Mouse (Mus musculus) hindbrain, embryonic 11.5 days (tissue): ENCODE measurements around the gene Pten. TPM values are rescaled to one million over a fixed set of nuclear protein-coding genes. Genes with fewer than 3 reads are reported as not detected.

ENCODE experiments used
- ATAC-seq: fragments of 200-750 bp; cut with Nextera tagmentation; 2 replicates; pipeline ENCODE4 v1.8.0; 2017; ENCODE audit warnings: mild to moderate bottlenecking, moderate TSS enrichment, moderate library complexity; ENCODE audit not compliant: low FRiP score
- DNase-seq: peaks from one replicate; pipeline ENCODE4 v3.0.0-alpha.2; 2015; ENCODE audit warnings: low spot score
- H3K27ac ChIP-seq: fragments of 300-500 bp; sonication (generic); 2 replicates; pipeline ENCODE4 v1.5.1; 2014; ENCODE audit warnings: mild to moderate bottlenecking, low read depth, low read length
- H3K27me3 ChIP-seq: fragments of 300-500 bp; sonication (generic); 2 replicates; pipeline ENCODE4 v1.6.1; 2014; ENCODE audit warnings: mild to moderate bottlenecking, low read length, moderate library complexity, mixed read lengths; ENCODE audit not compliant: control insufficient read depth, insufficient read depth
- H3K36me3 ChIP-seq: fragments of 300-500 bp; sonication (generic); 2 replicates; pipeline ENCODE4 v1.6.1; 2014; ENCODE audit warnings: mild to moderate bottlenecking, low read length, moderate library complexity, mixed read lengths; ENCODE audit not compliant: control insufficient read depth, insufficient read depth
- H3K4me1 ChIP-seq: fragments of 300-500 bp; sonication (generic); replicated peaks from 2 replicates; pipeline ENCODE4 v1.6.1; 2014; ENCODE audit warnings: low read length, mixed read lengths; ENCODE audit not compliant: control insufficient read depth, insufficient read depth
- H3K4me2 ChIP-seq: fragments of 300-500 bp; sonication (generic); replicated peaks from 2 replicates; pipeline ENCODE4 v1.6.1; 2014; ENCODE audit warnings: mild to moderate bottlenecking, low read depth, low read length
- H3K4me3 ChIP-seq: fragments of 300-500 bp; sonication (generic); 2 replicates; pipeline ENCODE4 v1.5.1; 2014; ENCODE audit warnings: low read depth, low read length
- H3K9ac ChIP-seq: fragments of 300-500 bp; sonication (generic); 2 replicates; pipeline ENCODE4 v1.6.1; 2014; ENCODE audit warnings: low read depth, low read length
- H3K9me3 ChIP-seq: fragments of 300-500 bp; sonication (generic); 2 replicates; pipeline ENCODE4 v1.6.1; 2016; ENCODE audit warnings: low read length; ENCODE audit not compliant: control insufficient read depth
- WGBS: fragments of 180-500 bp; shearing (Covaris S2); extraction: QIAGEN DNeasy Blood & Tissue Kit; methylation state at CpG from one replicate; pipeline ENCODE4 v1.1.7; 2014; 5-methylcytosine and 5-hydroxymethylcytosine counted together
- polyA plus RNA-seq: library from polyadenylated mRNA; unstranded; fragments of >200 nt; fragmentation: Nextera tagmentation; extraction: Ambion mirVana; gene quantifications from 2 replicates; pipeline ENCODE4 v1.2.1, GENCODE M21; 2014

Gene Pten
- polyA plus RNA-seq, 1 experiment from 2014 or later, result 14.2 TPM

DNA sequence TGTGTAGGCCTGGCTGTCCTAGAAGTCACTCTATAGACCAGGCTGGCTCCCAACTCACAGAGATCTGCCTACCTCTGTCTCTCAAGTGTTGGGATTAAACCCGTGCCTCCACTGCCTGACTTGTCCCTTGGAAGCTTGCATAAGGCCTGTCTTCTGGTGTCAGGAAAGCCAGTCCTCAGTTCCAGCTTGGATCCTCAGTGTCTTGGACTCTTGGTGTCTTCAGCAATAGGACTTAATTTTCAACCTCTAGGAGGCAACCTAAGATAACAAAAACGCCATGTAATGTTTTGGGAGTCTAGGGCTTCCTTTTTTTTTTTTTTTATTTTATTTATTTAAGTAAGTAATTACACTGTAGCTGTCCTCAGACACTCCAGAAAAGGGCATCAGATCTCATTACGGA, 39.7 kb upstream of the Pten start:
- no peak overlapping the region for H3K9ac ChIP-seq
- no peaks in the 10 kb centered on the region for H3K4me1 ChIP-seq
- no peaks in the 10 kb centered on the region for H3K9me3 ChIP-seq
- no peaks in the 10 kb centered on the region for H3K27me3 ChIP-seq
- no peaks in the 10 kb centered on the region for H3K36me3 ChIP-seq
- WGBS, result 65% methylated on average over 3 of the region's 3 CpGs
- no peak for ATAC-seq
- DNase-seq, result no peak
- H3K4me3 ChIP-seq, result no peak overlapping the region
- no peak overlapping the region for H3K27ac ChIP-seq
- H3K4me2 ChIP-seq, result no peak overlapping the region

GRCm38 (mm10) chr19:32720319-32720718, 37.0 kb upstream of the Pten start:
- Histone ChIP-seq H3K4me3 (no peak overlapping the region), H3K27me3 (no peaks in the 10 kb centered on the region), H3K4me2 (no peak overlapping the region), H3K36me3 (no peaks in the 10 kb centered on the region), H3K27ac (no peak overlapping the region), H3K9me3 (no peaks in the 10 kb centered on the region), H3K9ac (no peak overlapping the region), H3K4me1 (no peaks in the 10 kb centered on the region)
- ATAC-seq (no peak), DNase-seq (no peak)
- WGBS, result 100% methylated on average over 1 of the region's 1 CpGs

GRCm38 (mm10) chr19:32723817-32724216, 33.5 kb upstream of the Pten start:
- Histone ChIP-seq H3K9me3 (no peaks in the 10 kb centered on the region), H3K36me3 (no peaks in the 10 kb centered on the region), H3K4me3 (no peak overlapping the region), H3K27ac (no peak overlapping the region), H3K27me3 (0 out of 2 replicates have a peak, but pooled peaks cover 2% of the 10 kb centered on the region), H3K4me2 (no peak overlapping the region), H3K9ac (no peak overlapping the region), H3K4me1 (peaks cover 6% of the 10 kb centered on the region; the same call in 1 of the 2 replicates)
- ATAC-seq (no peak), DNase-seq (peak; percentile 32)
- WGBS, result 10% methylated on average over 7 of the region's 7 CpGs

- Histone ChIP-seq H3K4me3 (peak overlapping the region; percentile 7; the same call in 1 of the 2 replicates), H3K9me3 (no peaks in the 10 kb centered on the region), H3K4me2 (peak overlapping the region; percentile 40), H3K27me3 (0 out of 2 replicates have a peak, but pooled peaks cover 2% of the 10 kb centered on the region), H3K4me1 (peaks cover 6% of the 10 kb centered on the region; the same call in 1 of the 2 replicates), H3K27ac (0 out of 2 replicates have a peak overlapping the region, but pooled peaks have one; percentile 7), H3K9ac (peak overlapping the region; percentile 43), H3K36me3 (no peaks in the 10 kb centered on the region)
- 2% methylated on average over 22 of the region's 22 CpGs for WGBS
- peak; percentile 57 for ATAC-seq
- peak; percentile 56 for DNase-seq
Observed at GRCm38 (mm10) chr19:32726451-32727325, 30.6 kb upstream of the Pten start.

- Histone ChIP-seq H3K4me3 (no peak overlapping the region), H3K27ac (no peak overlapping the region), H3K4me2 (no peak overlapping the region), H3K9ac (no peak overlapping the region), H3K36me3 (no peaks in the 10 kb centered on the region), H3K27me3 (0 out of 2 replicates have a peak, but pooled peaks cover 2% of the 10 kb centered on the region), H3K9me3 (no peaks in the 10 kb centered on the region), H3K4me1 (peaks cover 6% of the 10 kb centered on the region; the same call in 1 of the 2 replicates)
- ATAC-seq, result no peak
- WGBS, result 92% methylated on average over 4 of the region's 4 CpGs
- DNase-seq, result no peak
Observed at GRCm38 (mm10) chr19:32729785-32730184, 27.5 kb upstream of the Pten start.

GRCm38 (mm10) chr19:32732922-32733321, 24.4 kb upstream of the Pten start:
- Histone ChIP-seq H3K9ac (no peak overlapping the region), H3K27ac (no peak overlapping the region), H3K9me3 (no peaks in the 10 kb centered on the region), H3K4me1 (no peaks in the 10 kb centered on the region), H3K4me3 (no peak overlapping the region), H3K4me2 (no peak overlapping the region), H3K27me3 (0 out of 2 replicates have a peak, but pooled peaks cover 2% of the 10 kb centered on the region), H3K36me3 (no peaks in the 10 kb centered on the region)
- DNase-seq (no peak), ATAC-seq (no peak)

DNA sequence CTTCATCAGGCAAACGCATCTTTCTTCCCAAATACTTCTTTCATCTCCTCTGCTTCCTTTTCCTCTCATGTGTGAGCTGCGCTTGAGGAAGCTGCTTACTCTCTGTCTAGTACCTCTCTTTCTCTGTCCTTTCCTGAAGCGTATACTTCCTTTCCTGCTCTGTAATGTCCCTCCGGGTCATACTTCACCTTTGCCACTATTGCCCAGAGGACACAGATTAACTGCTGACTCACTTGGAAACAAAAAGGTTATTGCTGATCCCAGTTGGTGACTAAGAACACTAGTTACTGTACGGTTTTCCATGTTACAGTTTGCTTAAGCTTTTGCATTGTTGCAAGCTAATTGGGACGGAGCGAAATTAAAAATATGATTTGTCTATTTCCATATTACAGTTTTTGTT, 19.5 kb upstream of the Pten start:
- no peaks in the 10 kb centered on the region for H3K36me3 ChIP-seq

GRCm38 (mm10) chr19:32739686-32740085, 17.6 kb upstream of the Pten start, which contains the start of gene Atad1:
Gene Atad1, minus strand, starts transcription at chr19:32739786.
- ATAC-seq, result no peak
- Histone ChIP-seq H3K27ac (no peak within 1 kb of the TSS), H3K36me3 (no peaks in the 10 kb centered on the region), H3K4me3 (no peak within 1 kb of the TSS), H3K27me3 (no peaks in the 10 kb centered on the region), H3K4me2 (no peak within 1 kb of the TSS), H3K9ac (no peak within 1 kb of the TSS), H3K9me3 (no peaks in the 10 kb centered on the region), H3K4me1 (no peaks in the 10 kb centered on the region)
- WGBS, result 96% methylated on average over 4 of the region's 4 CpGs
- no peak for DNase-seq

More for the DNA sequence above, 19.5 kb upstream of the Pten start:
- no peaks in the 10 kb centered on the region for H3K4me1 ChIP-seq
- WGBS, result 93% methylated on average over 7 of the region's 7 CpGs
- H3K27me3 ChIP-seq, result no peaks in the 10 kb centered on the region
- no peak overlapping the region for H3K27ac ChIP-seq
- DNase-seq (no peak), ATAC-seq (no peak)
- no peak overlapping the region for H3K4me3 ChIP-seq
- no peak overlapping the region for H3K9ac ChIP-seq
- no peak overlapping the region for H3K4me2 ChIP-seq
- no peaks in the 10 kb centered on the region for H3K9me3 ChIP-seq
